Mouse (Mus musculus): ENCODE data around the gene Hook2. TPM values are rescaled to one million over a fixed set of nuclear protein-coding genes. Genes with fewer than 3 reads are reported as not detected.
A peak's percentile ranks its signal among the peaks of the same experiment; 100 is the strongest.

Gene Hook2
- polyA plus RNA-seq, 1 experiment from 2014 or later: 20.6 TPM

- no peaks in the 10 kb centered on the region for H3K9me3 ChIP-seq
- H3K4me3 ChIP-seq: no peak overlapping the region
- H3K4me1 ChIP-seq: peaks cover 46% of the 10 kb centered on the region
- ATAC-seq (ENCODE audit: insufficient number of reproducible peaks, insufficient read depth, low FRiP score, low TSS enrichment): no peak
- WGBS: 80% methylated on average over 8 of the region's 8 CpGs
- H3K27ac ChIP-seq: no peak overlapping the region
- peaks cover 35% of the 10 kb centered on the region for H3K36me3 ChIP-seq
- no peak overlapping the region for H3K4me2 ChIP-seq (replicated peaks)
- no peak overlapping the region for H3K9ac ChIP-seq
- peaks cover 27% of the 10 kb centered on the region for H3K27me3 ChIP-seq
Measured at GRCm38 (mm10) chr8:84974543-84975142, 15.8 kb upstream of the Hook2 start.

GRCm38 (mm10) chr8:84975434-84975833 lies 15.0 kb upstream of the Hook2 start:
- H3K27me3 ChIP-seq: peaks cover 31% of the 10 kb centered on the region
- ATAC-seq (ENCODE audit: insufficient number of reproducible peaks, insufficient read depth, low FRiP score, low TSS enrichment): no peak
- H3K27ac ChIP-seq: peak overlapping the region; percentile 70; the same call in 1 of the 2 replicates
- H3K9me3 ChIP-seq: no peaks in the 10 kb centered on the region
- H3K4me3 ChIP-seq: peak overlapping the region; percentile 50
- peak overlapping the region; percentile 98 for H3K4me2 ChIP-seq (replicated peaks)
- peaks cover 52% of the 10 kb centered on the region for H3K4me1 ChIP-seq
- H3K36me3 ChIP-seq: peaks cover 35% of the 10 kb centered on the region
- no peak overlapping the region; the same call in 1 of the 2 replicates for H3K9ac ChIP-seq
- 32% methylated on average over 7 of the region's 7 CpGs for WGBS

GRCm38 (mm10) chr8:84976031-84976762 lies 14.2 kb upstream of the Hook2 start:
- WGBS: under 1% methylated on average over 61 of the region's 61 CpGs
- Histone ChIP-seq H3K9ac (peak overlapping the region; percentile 49), H3K4me3 (peak overlapping the region; percentile 50), H3K9me3 (no peaks in the 10 kb centered on the region), H3K4me2 (replicated peaks) (peak overlapping the region; percentile 98), H3K27me3 (peaks cover 33% of the 10 kb centered on the region), H3K4me1 (peaks cover 52% of the 10 kb centered on the region), H3K36me3 (peaks cover 27% of the 10 kb centered on the region), H3K27ac (peak overlapping the region; percentile 70)
- peak; percentile 50 for ATAC-seq (ENCODE audit: insufficient number of reproducible peaks, insufficient read depth, low FRiP score, low TSS enrichment)

GRCm38 (mm10) chr8:84976763-84977434 lies 13.5 kb upstream of the Hook2 start:
- no peak for ATAC-seq (ENCODE audit: insufficient number of reproducible peaks, insufficient read depth, low FRiP score, low TSS enrichment)
- Histone ChIP-seq H3K9me3 (no peaks in the 10 kb centered on the region), H3K4me3 (peak overlapping the region; percentile 50), H3K4me1 (peaks cover 55% of the 10 kb centered on the region), H3K27me3 (peaks cover 33% of the 10 kb centered on the region), H3K9ac (peak overlapping the region; percentile 53; the same call in 1 of the 2 replicates), H3K36me3 (peaks cover 20% of the 10 kb centered on the region), H3K27ac (0 out of 2 replicates have a peak overlapping the region, but pooled peaks have one; percentile 54), H3K4me2 (replicated peaks) (peak overlapping the region; percentile 98)
- 3% methylated on average over 25 of the region's 25 CpGs for WGBS

- 1% methylated on average over 70 of the region's 70 CpGs for WGBS
Measured at GRCm38 (mm10) chr8:84977435-84978247, 12.8 kb upstream of the Hook2 start.

GRCm38 (mm10) chr8:84978248-84978940 lies 12.0 kb upstream of the Hook2 start, which contains the start of gene Junb:
TSS of gene Junb (minus strand) at chr8:84978718.
- under 1% methylated on average over 63 of the region's 63 CpGs for WGBS
- peak within 1 kb of the TSS; percentile 54; the same call in 1 of the 2 replicates for H3K27ac ChIP-seq
- H3K27me3 ChIP-seq: peaks cover 33% of the 10 kb centered on the region
- H3K4me2 ChIP-seq (replicated peaks): peak within 1 kb of the TSS; percentile 98
- no peak for ATAC-seq (ENCODE audit: insufficient number of reproducible peaks, insufficient read depth, low FRiP score, low TSS enrichment)
- peaks cover 6% of the 10 kb centered on the region for H3K36me3 ChIP-seq
- H3K9ac ChIP-seq: peak within 1 kb of the TSS; percentile 53
- H3K9me3 ChIP-seq: no peaks in the 10 kb centered on the region
- H3K4me3 ChIP-seq: peak within 1 kb of the TSS; percentile 50
- peaks cover 56% of the 10 kb centered on the region for H3K4me1 ChIP-seq

More at GRCm38 (mm10) chr8:84977435-84978247, 12.8 kb upstream of the Hook2 start:
- Histone ChIP-seq H3K4me3 (peak overlapping the region; percentile 50), H3K27me3 (peaks cover 33% of the 10 kb centered on the region), H3K36me3 (peaks cover 13% of the 10 kb centered on the region), H3K9ac (peak overlapping the region; percentile 53), H3K4me2 (replicated peaks) (peak overlapping the region; percentile 98), H3K27ac (peak overlapping the region; percentile 54; the same call in 1 of the 2 replicates), H3K9me3 (no peaks in the 10 kb centered on the region), H3K4me1 (peaks cover 56% of the 10 kb centered on the region)
- no peak for ATAC-seq (ENCODE audit: insufficient number of reproducible peaks, insufficient read depth, low FRiP score, low TSS enrichment)

- Histone ChIP-seq H3K27me3 (peaks cover 36% of the 10 kb centered on the region), H3K9ac (peak overlapping the region; percentile 27; the same call in 1 of the 2 replicates), H3K36me3 (no peaks in the 10 kb centered on the region), H3K9me3 (no peaks in the 10 kb centered on the region), H3K4me3 (peak overlapping the region; percentile 34), H3K4me2 (replicated peaks) (peak overlapping the region; percentile 98), H3K4me1 (peaks cover 64% of the 10 kb centered on the region), H3K27ac (peak overlapping the region; percentile 60; the same call in 1 of the 2 replicates)
- ATAC-seq (ENCODE audit: insufficient number of reproducible peaks, insufficient read depth, low FRiP score, low TSS enrichment): peak; percentile 50
- 2% methylated on average over 42 of the region's 42 CpGs for WGBS
Measured at GRCm38 (mm10) chr8:84979599-84980421, 10.6 kb upstream of the Hook2 start.

GRCm38 (mm10) chr8:84980622-84981358 lies 9.6 kb upstream of the Hook2 start:
- peak overlapping the region; percentile 60 for H3K27ac ChIP-seq
- ATAC-seq (ENCODE audit: insufficient number of reproducible peaks, insufficient read depth, low FRiP score, low TSS enrichment): no peak
- H3K9ac ChIP-seq: no peak overlapping the region
- peaks cover 68% of the 10 kb centered on the region for H3K4me1 ChIP-seq
- H3K4me3 ChIP-seq: peak overlapping the region; percentile 34; the same call in 1 of the 2 replicates
- H3K9me3 ChIP-seq: no peaks in the 10 kb centered on the region
- peak overlapping the region; percentile 98 for H3K4me2 ChIP-seq (replicated peaks)
- peaks cover 39% of the 10 kb centered on the region for H3K27me3 ChIP-seq
- H3K36me3 ChIP-seq: no peaks in the 10 kb centered on the region
- WGBS: 26% methylated on average over 11 of the region's 11 CpGs

- H3K4me1 ChIP-seq: peaks cover 68% of the 10 kb centered on the region
- H3K9me3 ChIP-seq: no peaks in the 10 kb centered on the region
- WGBS: 73% methylated on average over 14 of the region's 15 CpGs
- peaks cover 46% of the 10 kb centered on the region for H3K27me3 ChIP-seq
- H3K36me3 ChIP-seq: no peaks in the 10 kb centered on the region
- H3K9ac ChIP-seq: no peak overlapping the region
- no peak overlapping the region for H3K4me3 ChIP-seq
- no peak overlapping the region; the same call in 1 of the 2 replicates for H3K4me2 ChIP-seq (replicated peaks)
- no peak overlapping the region for H3K27ac ChIP-seq
- ATAC-seq (ENCODE audit: insufficient number of reproducible peaks, insufficient read depth, low FRiP score, low TSS enrichment): no peak
Measured at GRCm38 (mm10) chr8:84981644-84982498, 8.5 kb upstream of the Hook2 start.

All from embryonic facial prominence, embryonic 12.5 days (tissue).